Comparison of ENCODE assay signal across 8 mouse cellular contexts in genomic region chr10:112163168-112163766, GRCm38 (mm10). TPM values are rescaled to one million over a fixed set of nuclear protein-coding genes. Genes with fewer than 3 reads are reported as not detected.
DNase-seq lines count a peak whose midpoint lies in the region; ATAC-seq and TF ChIP-seq lines count a peak whose summit lies in the region.

Gene Caps2, plus strand, starts transcription at chr10:112163621.

- H3K4me3 ChIP-seq in forebrain, embryonic 14.5 days (ENCODE audit: low read depth, low read length): no peak within 1 kb of the TSS
- peak within 1 kb of the TSS; percentile 11; the same call in 1 of the 2 replicates for H3K4me3 ChIP-seq in kidney, postnatal 0 days (replicated peaks; ENCODE audit: low read depth, low read length)
- H3K4me3 ChIP-seq in midbrain, embryonic 12.5 days: no peak within 1 kb of the TSS

- H3K4me1 ChIP-seq in forebrain, embryonic 14.5 days (ENCODE audit: control insufficient read depth, insufficient read depth, low read length): no peaks in the 10 kb centered on the region; the same call in 1 of the 2 replicates
- no peaks in the 10 kb centered on the region for H3K4me1 ChIP-seq in kidney, postnatal 0 days (replicated peaks; ENCODE audit: insufficient read depth, low read length)
- H3K4me1 ChIP-seq in midbrain, embryonic 12.5 days: peaks cover 8% of the 10 kb centered on the region

- 22% methylated on average over 4 of the region's 4 CpGs for WGBS in forebrain, embryonic 14.5 days
- 27% methylated on average over 4 of the region's 4 CpGs for WGBS in kidney, postnatal 0 days
- WGBS in midbrain, embryonic 12.5 days: 28% methylated on average over 4 of the region's 4 CpGs

- no peak for TF ChIP-seq CTCF in kidney, postnatal 0 days (IDR thresholded peaks at IDR 0.05; ENCODE audit: low read depth)

- H3K27me3 ChIP-seq in forebrain, embryonic 14.5 days (replicated peaks; ENCODE audit: control insufficient read depth, insufficient read depth, low read length): no peaks in the 10 kb centered on the region
- H3K27me3 ChIP-seq in kidney, postnatal 0 days (ENCODE audit: insufficient read depth, low read length): no peaks in the 10 kb centered on the region
- no peaks in the 10 kb centered on the region for H3K27me3 ChIP-seq in midbrain, embryonic 12.5 days

- no peaks in the 10 kb centered on the region for H3K36me3 ChIP-seq in forebrain, embryonic 14.5 days (ENCODE audit: control insufficient read depth, insufficient read depth, low read length)
- H3K36me3 ChIP-seq in kidney, postnatal 0 days (ENCODE audit: insufficient read depth, low read length): no peaks in the 10 kb centered on the region
- no peaks in the 10 kb centered on the region for H3K36me3 ChIP-seq in midbrain, embryonic 12.5 days

- H3K9ac ChIP-seq in forebrain, embryonic 14.5 days (ENCODE audit: low read length): no peak within 1 kb of the TSS
- no peak within 1 kb of the TSS for H3K9ac ChIP-seq in kidney, postnatal 0 days (ENCODE audit: low read depth, low read length)
- H3K9ac ChIP-seq in midbrain, embryonic 12.5 days (replicated peaks): no peak within 1 kb of the TSS

- H3K4me2 ChIP-seq in forebrain, embryonic 14.5 days (ENCODE audit: low read length): no peak within 1 kb of the TSS
- peak within 1 kb of the TSS; percentile 43 for H3K4me2 ChIP-seq in kidney, postnatal 0 days (ENCODE audit: low read length)
- no peak within 1 kb of the TSS for H3K4me2 ChIP-seq in midbrain, embryonic 12.5 days (replicated peaks)

- no peaks in the 10 kb centered on the region for H3K9me3 ChIP-seq in forebrain, embryonic 14.5 days (replicated peaks; ENCODE audit: control insufficient read depth, low read length)
- H3K9me3 ChIP-seq in kidney, postnatal 0 days (replicated peaks; ENCODE audit: low read length): no peaks in the 10 kb centered on the region
- no peaks in the 10 kb centered on the region for H3K9me3 ChIP-seq in midbrain, embryonic 12.5 days

- ATAC-seq in forebrain, embryonic 14.5 days: peak; percentile 35; the same call in 1 of the 2 replicates
- peak; percentile 81 for ATAC-seq in kidney, postnatal 0 days (replicated peaks; ENCODE audit: low FRiP score, low read depth)
- ATAC-seq in midbrain, embryonic 12.5 days (ENCODE audit: low FRiP score, low read depth): peak; percentile 57
- ATAC-seq in activated CD4-positive, CD25-positive, alpha-beta regulatory T cell, adult 4 months: no peak

- DNase-seq in adrenal gland, adult 2 months: peak; percentile 3
- no peak for DNase-seq in adrenal gland, adult 18-20 months (ENCODE audit: low spot score in 2 of 2)
- peak; percentile 21 for DNase-seq in 416B (ENCODE audit: low read depth)
- peak; percentile 67 for DNase-seq in forebrain, embryonic 14.5 days (ENCODE audit: low spot score)
- peak; percentile 75 for DNase-seq in kidney, postnatal 0 days (ENCODE audit: low spot score)
- DNase-seq in urinary bladder, postnatal 10 days (ENCODE audit: low spot score): no peak

- no peak within 1 kb of the TSS for H3K27ac ChIP-seq in forebrain, embryonic 14.5 days (ENCODE audit: low read depth, low read length)
- no peak within 1 kb of the TSS for H3K27ac ChIP-seq in kidney, postnatal 0 days
- H3K27ac ChIP-seq in midbrain, embryonic 12.5 days (replicated peaks): no peak within 1 kb of the TSS

RNA-seq across cellular contexts. Expression of gene Caps2, which starts in this region (rescaled TPM):
- total RNA-seq in adrenal gland, adult 2 months (2021): not detected
- polyA plus RNA-seq in adrenal gland, adult 2 months (2012; rRNA removed): not detected in 2 replicates
- not detected for total RNA-seq in adrenal gland, adult 18-20 months (2021)
- 0.22 and 0.58 TPM in 2 replicates for polyA plus RNA-seq in forebrain, embryonic 14.5 days (2014; fragmentation: Nextera tagmentation; extraction: Ambion mirVana)
- 0.98 and 1.0 TPM in 2 replicates for polyA plus RNA-seq in kidney, postnatal 0 days (2015; fragmentation: Nextera tagmentation; extraction: Ambion mirVana)
- 0.10 TPM in 1 of 2 replicates, not detected in the other for polyA plus RNA-seq in midbrain, embryonic 12.5 days (2016; fragmentation: Nextera tagmentation; extraction: Ambion mirVana)
- polyA plus RNA-seq in activated CD4-positive, CD25-positive, alpha-beta regulatory T cell, adult 4 months (2017; shearing (Covaris generic)): not detected

Comparison
In these comparisons a context has a peak if more than half of its experiments do, and no peak if none do; other contexts are left out.
1. Peak in DNase-seq in adrenal gland, adult 2 months; RNA of the gene not detected or under 1 TPM.
2. Peak in DNase-seq and ATAC-seq in forebrain, embryonic 14.5 days; RNA of the gene not detected or under 1 TPM.
3. Peak in ATAC-seq in midbrain, embryonic 12.5 days; RNA of the gene not detected or under 1 TPM.
4. DNase-seq: peak in 416B (single experiment) and kidney, postnatal 0 days (single experiment); none in adrenal gland, adult 18-20 months (0 of 2) and urinary bladder, postnatal 10 days (single experiment).